ENCODE assay signal across 21 mouse cellular contexts in the genomic region with DNA sequence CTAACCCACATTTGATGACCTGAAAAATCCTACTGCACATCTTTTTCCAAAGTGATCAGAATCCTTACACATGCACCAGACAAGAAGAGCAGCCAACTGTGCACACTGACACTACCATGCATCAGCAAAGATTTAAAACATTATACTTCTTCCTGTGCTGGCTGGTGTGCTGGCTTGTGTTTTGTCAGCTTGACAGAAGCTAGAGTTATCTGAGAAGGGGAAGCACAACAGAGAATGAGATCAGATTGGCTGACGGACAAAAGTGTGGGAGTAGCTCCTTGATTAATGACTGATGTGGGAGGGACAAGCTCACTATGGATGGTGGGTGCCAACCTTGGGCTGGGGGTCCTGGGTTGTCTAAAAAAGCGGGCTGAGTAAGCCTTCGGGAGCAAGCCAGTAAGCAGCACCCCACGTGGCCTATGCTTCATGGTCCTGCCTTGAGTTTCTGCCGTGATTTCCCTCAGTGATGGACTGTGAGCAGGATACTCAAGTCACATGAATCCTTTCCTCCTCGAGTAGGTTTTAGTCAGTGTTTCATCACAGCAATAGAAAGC. TPM values are rescaled to one million over a fixed set of nuclear protein-coding genes. Genes with fewer than 3 reads are reported as not detected.
DNase-seq lines count a peak whose midpoint lies in the region; ATAC-seq and TF ChIP-seq lines count a peak whose summit lies in the region.
"Had no signal": no experiment of that assay in that cellular context is flagged by ENCODE, and none has a peak within 500 bp of the region (broad histone marks: within the 10 kb centered on the region; RNA-seq: fewer than 3 reads in every experiment).

No protein-coding gene starts in this region.

- no peaks in the 10 kb centered on the region for H3K9me3 ChIP-seq in heart, embryonic 12.5 days (replicated peaks)
- H3K9me3 ChIP-seq in kidney, embryonic 16.5 days (ENCODE audit: low read length): no peaks in the 10 kb centered on the region
- no peaks in the 10 kb centered on the region for H3K9me3 ChIP-seq in neural tube, embryonic 15.5 days (replicated peaks)
- H3K9me3 ChIP-seq in liver, postnatal 0 days (ENCODE audit: low read length): no peaks in the 10 kb centered on the region
- H3K9me3 ChIP-seq: embryonic facial prominence, embryonic 15.5 days; forebrain, embryonic 10.5 days; hindbrain, embryonic 10.5 days had no signal

- no peaks in the 10 kb centered on the region for H3K27me3 ChIP-seq in heart, embryonic 12.5 days (replicated peaks)
- H3K27me3 ChIP-seq in kidney, embryonic 16.5 days (ENCODE audit: insufficient read depth, low read length): no peaks in the 10 kb centered on the region
- H3K27me3 ChIP-seq in neural tube, embryonic 15.5 days (replicated peaks): no peaks in the 10 kb centered on the region
- no peaks in the 10 kb centered on the region for H3K27me3 ChIP-seq in liver, postnatal 0 days (ENCODE audit: insufficient read depth, low read length)
- H3K27me3 ChIP-seq: embryonic facial prominence, embryonic 15.5 days had no signal

- no peak overlapping the region for H3K4me3 ChIP-seq in heart, embryonic 12.5 days
- H3K4me3 ChIP-seq in kidney, embryonic 16.5 days (ENCODE audit: low read length): no peak overlapping the region
- H3K4me3 ChIP-seq in neural tube, embryonic 15.5 days (replicated peaks): no peak overlapping the region
- H3K4me3 ChIP-seq in liver, postnatal 0 days (ENCODE audit: low read depth, low read length): no peak overlapping the region
- H3K4me3 ChIP-seq: embryonic facial prominence, embryonic 15.5 days; erythroblast, embryonic 14.5 days; forebrain, embryonic 10.5 days; hindbrain, embryonic 10.5 days had no signal

- DNase-seq in heart, adult 8-10 months (ENCODE audit: low spot score): no peak
- DNase-seq in kidney, adult 18-20 months: no peak
- no peak for DNase-seq in neural tube, embryonic 10.5 days (ENCODE audit: extremely low spot score, low spot score)
- no peak for DNase-seq in liver, postnatal 0 days
- DNase-seq: adrenal gland, adult 2 months; adrenal gland, postnatal 25 days; cerebellum, adult 2 months; cerebellum, postnatal 14 days; embryo, embryonic 11 days; gastrocnemius, postnatal 10 days; heart, adult 18-20 months had no signal

- ATAC-seq in heart, embryonic 12.5 days (ENCODE audit: insufficient number of reproducible peaks, low FRiP score): 0 out of 2 replicates have a peak, but pooled peaks have one; percentile 39
- ATAC-seq in kidney, embryonic 16.5 days (ENCODE audit: low FRiP score, low TSS enrichment): peak; percentile 78
- 0 out of 2 replicates have a peak, but pooled peaks have one; percentile 3 for ATAC-seq in neural tube, embryonic 15.5 days (ENCODE audit: low FRiP score)
- ATAC-seq in liver, postnatal 0 days: no peak
- ATAC-seq: forebrain, embryonic 14.5 days; hindbrain, embryonic 16.5 days had no signal

- WGBS in heart, embryonic 12.5 days: 73% methylated on average over 6 of the region's 6 CpGs
- 25% methylated on average over 6 of the region's 6 CpGs for WGBS in kidney, embryonic 16.5 days
- WGBS in neural tube, embryonic 15.5 days: 77% methylated on average over 6 of the region's 6 CpGs
- 82% methylated on average over 6 of the region's 6 CpGs for WGBS in liver, postnatal 0 days (ENCODE audit: insufficient replicate concordance)

- TF ChIP-seq CTCF in liver, postnatal 0 days (IDR thresholded peaks at IDR 0.05; ENCODE audit: low read depth): no peak

- peaks cover 10% of the 10 kb centered on the region for H3K4me1 ChIP-seq in heart, embryonic 12.5 days (replicated peaks)
- H3K4me1 ChIP-seq in kidney, embryonic 16.5 days (ENCODE audit: insufficient read depth, low read length): no peaks in the 10 kb centered on the region
- peaks cover 7% of the 10 kb centered on the region; the same call in 1 of the 2 replicates for H3K4me1 ChIP-seq in neural tube, embryonic 15.5 days
- H3K4me1 ChIP-seq in liver, postnatal 0 days (ENCODE audit: insufficient read depth): no peaks in the 10 kb centered on the region
- H3K4me1 ChIP-seq: embryonic facial prominence, embryonic 15.5 days; forebrain, embryonic 10.5 days; hindbrain, embryonic 10.5 days had no signal

- no peak for TF ChIP-seq EP300 in liver, postnatal 0 days (IDR thresholded peaks at IDR 0.05; ENCODE audit: low read depth)

- H3K9ac ChIP-seq in heart, embryonic 12.5 days: no peak overlapping the region
- no peak overlapping the region for H3K9ac ChIP-seq in kidney, embryonic 16.5 days (replicated peaks; ENCODE audit: low read length)
- no peak overlapping the region for H3K9ac ChIP-seq in neural tube, embryonic 15.5 days (replicated peaks)
- no peak overlapping the region for H3K9ac ChIP-seq in liver, postnatal 0 days (replicated peaks)
- H3K9ac ChIP-seq: embryonic facial prominence, embryonic 15.5 days had no signal

- no peak overlapping the region for H3K27ac ChIP-seq in heart, embryonic 12.5 days (ENCODE audit: poor library complexity, severe bottlenecking)
- no peak overlapping the region for H3K27ac ChIP-seq in kidney, embryonic 16.5 days (ENCODE audit: low read length)
- H3K27ac ChIP-seq in neural tube, embryonic 15.5 days (replicated peaks): no peak overlapping the region
- H3K27ac ChIP-seq in liver, postnatal 0 days (ENCODE audit: low read depth): no peak overlapping the region
- H3K27ac ChIP-seq: embryonic facial prominence, embryonic 15.5 days; forebrain, embryonic 10.5 days; hindbrain, embryonic 10.5 days had no signal

- H3K36me3 ChIP-seq in heart, embryonic 12.5 days: peaks cover 47% of the 10 kb centered on the region
- H3K36me3 ChIP-seq in kidney, embryonic 16.5 days (ENCODE audit: insufficient read depth, low read length): peaks cover 30% of the 10 kb centered on the region
- H3K36me3 ChIP-seq in neural tube, embryonic 15.5 days: peaks cover 30% of the 10 kb centered on the region
- H3K36me3 ChIP-seq in liver, postnatal 0 days (replicated peaks; ENCODE audit: insufficient read depth, low read length): peaks cover 55% of the 10 kb centered on the region

- no peak overlapping the region for H3K4me2 ChIP-seq in heart, embryonic 12.5 days
- no peak overlapping the region for H3K4me2 ChIP-seq in kidney, embryonic 16.5 days (replicated peaks; ENCODE audit: low read depth, low read length)
- no peak overlapping the region for H3K4me2 ChIP-seq in neural tube, embryonic 15.5 days
- no peak overlapping the region for H3K4me2 ChIP-seq in liver, postnatal 0 days (ENCODE audit: low read depth, low read length)
- H3K4me2 ChIP-seq: embryonic facial prominence, embryonic 15.5 days; heart, embryonic 11.5 days had no signal

RNA-seq across cellular contexts. Expression of a gene that starts 52.4 kb away (rescaled TPM):
- 121 and 122 TPM in 2 replicates for polyA plus RNA-seq in heart, embryonic 12.5 days (2016; fragmentation: Nextera tagmentation; extraction: Ambion mirVana)
- 10 to 100 TPM; 48.7 to 53.5 (median 50.0) TPM for total RNA-seq in heart, adult 8-10 months (2022)
- 102 and 107 TPM in 2 replicates for polyA plus RNA-seq in kidney, embryonic 16.5 days (2015; fragmentation: Nextera tagmentation; extraction: Ambion mirVana)
- 93.5 and 96.3 TPM in 2 replicates for polyA plus RNA-seq in neural tube, embryonic 15.5 days (2015; fragmentation: Nextera tagmentation; extraction: Ambion mirVana)
- 41.8 and 43.8 TPM in 2 replicates for polyA plus RNA-seq in liver, postnatal 0 days (2015; fragmentation: Nextera tagmentation; extraction: Ambion mirVana)
